Mouse (Mus musculus) intestine, embryonic 16.5 days (tissue): ENCODE data around the gene Fbxo36. TPM values are rescaled to one million over a fixed set of nuclear protein-coding genes. Genes with fewer than 3 reads are reported as not detected.

Source experiments
- ATAC-seq: fragments of 200-750 bp; cut with Nextera tagmentation; 2 replicates; pipeline ENCODE4 v1.8.0; 2017; ENCODE audit warnings: moderate TSS enrichment, moderate library complexity
- H3K27ac ChIP-seq: fragments of 300-500 bp; sonication (generic); 2 replicates; pipeline ENCODE4 v1.5.1; 2014; ENCODE audit warnings: mild to moderate bottlenecking, low read length
- H3K27me3 ChIP-seq: fragments of 300-500 bp; sonication (generic); replicated peaks from 2 replicates; pipeline ENCODE4 v1.6.1; 2014; ENCODE audit warnings: low read length, control low read depth, mixed read lengths; ENCODE audit not compliant: control insufficient read depth, insufficient read depth
- H3K36me3 ChIP-seq: fragments of 300-500 bp; sonication (generic); 2 replicates; pipeline ENCODE4 v1.6.1; 2014; ENCODE audit warnings: low read length, control low read depth; ENCODE audit not compliant: control insufficient read depth, insufficient read depth
- H3K4me1 ChIP-seq: fragments of 300-500 bp; sonication (generic); 2 replicates; pipeline ENCODE4 v1.6.1; 2014; ENCODE audit warnings: low read length, control low read depth, mixed read lengths; ENCODE audit not compliant: control insufficient read depth, insufficient read depth
- H3K4me2 ChIP-seq: fragments of 300-500 bp; sonication (generic); 2 replicates; pipeline ENCODE4 v1.6.1; 2014; ENCODE audit warnings: low read depth, low read length, control low read depth
- H3K4me3 ChIP-seq: fragments of 300-500 bp; sonication (generic); 2 replicates; pipeline ENCODE4 v1.5.1; 2014; ENCODE audit warnings: mild to moderate bottlenecking, low read length
- H3K9ac ChIP-seq: fragments of 300-500 bp; sonication (generic); 2 replicates; pipeline ENCODE4 v1.6.1; 2014; ENCODE audit warnings: low read depth, low read length
- H3K9me3 ChIP-seq: fragments of 300-500 bp; sonication (generic); 2 replicates; pipeline ENCODE4 v1.6.1; 2016; ENCODE audit warnings: low read length, control low read depth; ENCODE audit not compliant: control insufficient read depth
- WGBS: fragments of 180-500 bp; shearing (Covaris S2); extraction: QIAGEN DNeasy Blood & Tissue Kit; methylation state at CpG from one replicate; pipeline ENCODE4 v1.1.7; 2014; 5-methylcytosine and 5-hydroxymethylcytosine counted together
- polyA plus RNA-seq: library from polyadenylated mRNA; unstranded; fragments of >200 nt; fragmentation: Nextera tagmentation; extraction: Ambion mirVana; gene quantifications from 2 replicates; pipeline ENCODE4 v1.2.1, GENCODE M21; 2015

The Fbxo36 gene
- polyA plus RNA-seq, 1 experiment from 2014 or later: 17.1 TPM

DNA sequence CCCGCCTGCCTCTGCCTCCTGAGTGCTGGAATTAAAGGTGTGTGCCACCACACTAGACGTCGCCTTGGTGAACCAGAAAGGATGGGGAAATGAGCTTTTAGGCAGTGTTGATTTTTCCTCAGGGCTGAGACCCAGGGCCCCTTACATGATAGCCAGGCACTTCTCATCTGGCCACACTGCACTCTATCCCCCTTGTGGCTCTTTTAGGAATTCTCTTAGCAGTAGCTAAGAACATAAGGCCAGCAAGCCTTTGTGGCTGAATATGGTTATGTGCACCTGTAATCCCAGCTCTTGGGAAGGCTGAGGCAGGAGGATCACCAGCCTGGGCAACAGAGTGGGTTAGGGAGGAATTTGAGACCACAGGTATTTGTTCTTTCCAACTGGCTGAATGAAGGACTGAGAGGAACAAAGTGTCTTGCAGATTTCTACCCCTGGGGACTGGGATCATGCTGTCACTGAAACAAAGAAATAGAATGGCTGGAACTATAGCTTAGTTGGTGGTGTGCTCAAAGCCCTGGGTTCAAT lies 27.1 kb downstream of the Fbxo36 start:
- no peak for ATAC-seq
- no peaks in the 10 kb centered on the region for H3K27me3 ChIP-seq
- no peak overlapping the region for H3K4me2 ChIP-seq
- H3K9ac ChIP-seq: no peak overlapping the region
- peaks cover 3% of the 10 kb centered on the region for H3K4me1 ChIP-seq
- no peaks in the 10 kb centered on the region for H3K9me3 ChIP-seq
- 95% methylated on average over 3 of the region's 3 CpGs for WGBS
- no peak overlapping the region for H3K27ac ChIP-seq
- no peaks in the 10 kb centered on the region for H3K36me3 ChIP-seq
- no peak overlapping the region for H3K4me3 ChIP-seq

DNA sequence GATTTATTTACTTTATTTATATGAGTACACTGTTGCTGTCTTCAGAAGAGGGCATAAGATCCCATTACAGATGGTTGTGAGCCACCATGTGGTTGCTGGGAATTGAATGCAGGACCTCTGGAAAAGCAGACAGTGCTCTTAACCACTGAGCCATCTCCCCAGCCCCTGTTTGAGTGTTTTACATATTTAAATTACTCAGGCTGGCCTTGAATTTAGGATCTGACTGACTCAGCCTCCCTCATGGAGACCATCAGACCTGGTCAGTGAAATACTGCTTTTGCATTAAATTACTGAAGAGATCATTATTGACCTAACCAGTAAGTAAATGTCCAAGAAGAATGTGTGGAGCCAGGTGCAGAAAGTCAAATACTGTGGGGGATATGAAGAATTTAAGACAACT lies 28.7 kb downstream of the Fbxo36 start:
- no peaks in the 10 kb centered on the region for H3K9me3 ChIP-seq
- H3K27ac ChIP-seq: no peak overlapping the region
- H3K27me3 ChIP-seq: no peaks in the 10 kb centered on the region

DNA sequence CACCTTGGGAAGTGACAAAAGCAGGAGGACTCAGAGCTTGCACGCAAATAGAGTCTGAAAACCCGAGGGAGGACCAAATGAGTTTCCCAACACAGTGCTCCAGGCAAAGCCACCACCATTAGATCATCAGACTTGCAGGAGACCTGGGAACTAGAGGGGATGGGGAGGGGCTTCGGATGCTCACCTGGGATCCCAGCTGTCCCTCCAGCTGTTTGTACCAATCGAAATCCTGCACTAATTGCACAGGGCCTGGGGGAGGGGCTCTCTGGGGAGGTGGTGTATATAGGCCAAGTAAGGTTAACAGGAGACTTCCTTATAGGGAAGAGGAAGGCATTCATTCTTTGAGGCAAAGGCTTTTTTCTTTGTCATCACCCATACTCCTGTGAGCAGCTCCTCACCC lies 29.2 kb downstream of the Fbxo36 start:
- no peaks in the 10 kb centered on the region for H3K27me3 ChIP-seq
- ATAC-seq: no peak
- no peak overlapping the region for H3K9ac ChIP-seq
- no peaks in the 10 kb centered on the region for H3K9me3 ChIP-seq
- no peaks in the 10 kb centered on the region for H3K36me3 ChIP-seq
- 65% methylated on average over 4 of the region's 4 CpGs for WGBS
- H3K4me1 ChIP-seq: peaks cover 3% of the 10 kb centered on the region
- no peak overlapping the region for H3K4me3 ChIP-seq
- no peak overlapping the region for H3K4me2 ChIP-seq
- no peak overlapping the region for H3K27ac ChIP-seq

More for the DNA sequence above, 28.7 kb downstream of the Fbxo36 start:
- Histone ChIP-seq H3K4me1 (peaks cover 3% of the 10 kb centered on the region), H3K9ac (no peak overlapping the region), H3K36me3 (no peaks in the 10 kb centered on the region), H3K4me2 (no peak overlapping the region), H3K4me3 (no peak overlapping the region)
- no peak for ATAC-seq

DNA sequence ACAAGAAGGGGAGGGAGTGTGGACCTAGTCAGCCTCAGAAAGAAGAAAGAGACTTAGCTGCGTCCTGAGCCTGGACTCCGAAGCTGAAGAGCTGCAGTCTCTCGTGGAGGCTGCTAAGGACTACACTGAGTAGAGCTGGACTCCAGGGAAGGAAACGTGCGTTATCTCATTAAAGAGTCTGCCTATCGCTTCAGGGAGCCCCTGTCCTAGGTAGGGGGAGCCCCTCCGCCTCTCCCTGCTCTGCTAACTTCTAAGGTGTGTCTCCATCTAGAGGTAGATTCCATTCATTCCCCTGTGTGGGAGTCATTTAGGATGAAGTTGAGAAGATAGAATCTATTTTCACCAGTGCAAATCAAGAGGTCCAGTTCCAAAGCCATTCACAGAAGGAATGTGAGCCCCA lies 29.9 kb downstream of the Fbxo36 start:
- WGBS: 36% methylated on average over 7 of the region's 7 CpGs
- Histone ChIP-seq H3K4me2 (peak overlapping the region; percentile 18; the same call in 1 of the 2 replicates), H3K4me3 (no peak overlapping the region), H3K9me3 (no peaks in the 10 kb centered on the region), H3K9ac (no peak overlapping the region), H3K27ac (no peak overlapping the region), H3K27me3 (no peaks in the 10 kb centered on the region), H3K4me1 (no peaks in the 10 kb centered on the region; the same call in 1 of the 2 replicates), H3K36me3 (no peaks in the 10 kb centered on the region)
- peak; percentile 67 for ATAC-seq

DNA sequence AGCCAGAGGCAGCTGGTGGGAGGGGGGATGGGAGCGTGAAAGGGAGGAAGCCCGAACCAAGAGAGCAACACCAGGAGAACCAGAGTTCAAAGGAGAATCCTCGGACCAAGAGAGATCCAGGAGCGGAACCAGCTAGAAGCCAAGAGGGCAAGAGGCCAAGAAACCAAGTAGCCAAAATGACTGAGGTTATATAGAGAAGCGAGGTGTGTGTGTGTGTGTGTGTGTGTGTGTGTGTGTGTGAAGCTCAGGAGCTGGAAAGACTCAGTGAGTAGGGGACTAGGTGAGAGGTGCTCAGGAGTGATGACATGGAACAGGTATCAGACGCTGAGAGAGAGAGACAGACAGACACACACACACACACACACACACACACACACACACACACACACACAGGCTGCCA lies 31.5 kb downstream of the Fbxo36 start:
- no peak overlapping the region for H3K4me3 ChIP-seq
- 62% methylated on average over 6 of the region's 6 CpGs for WGBS
- H3K27me3 ChIP-seq: no peaks in the 10 kb centered on the region
- no peak overlapping the region for H3K4me2 ChIP-seq
- no peaks in the 10 kb centered on the region for H3K36me3 ChIP-seq
- no peaks in the 10 kb centered on the region; the same call in 1 of the 2 replicates for H3K4me1 ChIP-seq
- H3K9ac ChIP-seq: no peak overlapping the region
- H3K9me3 ChIP-seq: no peaks in the 10 kb centered on the region
- ATAC-seq: no peak
- H3K27ac ChIP-seq: no peak overlapping the region

DNA sequence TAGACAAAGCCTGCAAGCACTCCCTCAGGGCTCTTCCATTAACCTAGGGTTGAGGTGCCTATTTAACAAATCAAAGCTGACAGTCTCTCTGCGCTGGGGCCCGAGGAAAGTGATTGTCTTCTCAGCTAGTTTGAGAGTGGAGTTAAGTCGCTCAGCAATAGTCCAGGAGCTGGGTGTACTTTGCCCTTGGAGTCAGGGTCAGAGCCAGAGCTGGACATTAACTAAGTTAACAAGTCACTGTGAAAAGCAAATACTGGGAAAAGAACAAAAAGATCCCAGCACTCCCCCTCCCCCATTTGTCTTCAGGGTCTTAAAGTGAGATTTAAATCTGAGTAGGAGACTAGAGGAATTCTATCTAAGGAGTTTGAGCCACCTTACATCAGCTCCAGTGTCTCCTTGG lies 32.5 kb downstream of the Fbxo36 start:
- no peak overlapping the region for H3K4me3 ChIP-seq
- peak; percentile 49 for ATAC-seq
- no peaks in the 10 kb centered on the region; the same call in 1 of the 2 replicates for H3K4me1 ChIP-seq
- H3K36me3 ChIP-seq: no peaks in the 10 kb centered on the region
- no peaks in the 10 kb centered on the region for H3K27me3 ChIP-seq
- 14% methylated on average over 3 of the region's 3 CpGs for WGBS
- H3K4me2 ChIP-seq: no peak overlapping the region
- H3K27ac ChIP-seq: no peak overlapping the region
- H3K9ac ChIP-seq: no peak overlapping the region; the same call in 1 of the 2 replicates
- H3K9me3 ChIP-seq: no peaks in the 10 kb centered on the region

DNA sequence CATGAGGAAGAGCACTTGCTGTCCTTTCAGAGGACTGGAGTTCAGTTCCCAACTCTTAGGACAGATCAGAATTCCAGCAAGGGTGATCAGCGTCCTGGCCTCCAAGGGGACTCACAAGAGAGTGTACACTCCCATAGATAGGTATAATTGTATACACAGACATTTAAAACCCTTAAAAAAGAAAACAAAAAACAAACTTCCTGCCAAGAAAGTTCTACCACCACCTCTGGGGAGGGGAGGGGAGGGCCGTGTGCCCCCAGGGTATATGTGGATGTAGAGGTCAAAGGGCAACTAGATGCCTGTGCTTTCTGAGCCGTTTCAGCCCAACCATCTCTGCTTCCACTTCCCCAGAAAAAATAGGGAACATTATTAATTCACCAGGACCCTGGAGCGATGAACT lies 33.3 kb downstream of the Fbxo36 start:
- Histone ChIP-seq H3K27ac (no peak overlapping the region), H3K4me1 (no peaks in the 10 kb centered on the region; the same call in 1 of the 2 replicates), H3K9me3 (no peaks in the 10 kb centered on the region), H3K36me3 (no peaks in the 10 kb centered on the region), H3K4me3 (no peak overlapping the region), H3K4me2 (no peak overlapping the region), H3K9ac (no peak overlapping the region), H3K27me3 (no peaks in the 10 kb centered on the region)
- ATAC-seq: no peak
- 64% methylated on average over 4 of the region's 4 CpGs for WGBS

DNA sequence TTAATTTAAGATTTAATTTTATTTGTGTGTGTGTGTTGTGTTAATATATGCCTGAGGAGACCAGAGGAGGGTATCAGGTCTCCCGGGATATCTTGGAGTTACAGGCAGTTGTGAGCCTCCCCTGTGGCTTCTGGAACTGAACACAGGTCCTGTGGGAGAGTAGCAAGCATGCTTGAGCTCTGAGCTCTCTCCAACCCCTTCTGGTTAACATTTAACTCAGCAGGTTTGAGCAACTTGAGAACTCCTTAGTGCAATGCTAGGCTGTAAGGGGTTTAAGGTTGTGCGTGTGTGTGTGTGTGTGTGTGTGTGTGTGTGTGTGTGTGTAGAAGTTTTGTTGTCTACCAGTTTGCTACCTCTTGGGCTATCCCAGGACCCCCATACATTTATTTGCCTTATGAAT lies 37.9 kb downstream of the Fbxo36 start:
- peak; percentile 82 for ATAC-seq
- WGBS: 71% methylated on average over 2 of the region's 2 CpGs
- no peak overlapping the region for H3K9ac ChIP-seq

DNA sequence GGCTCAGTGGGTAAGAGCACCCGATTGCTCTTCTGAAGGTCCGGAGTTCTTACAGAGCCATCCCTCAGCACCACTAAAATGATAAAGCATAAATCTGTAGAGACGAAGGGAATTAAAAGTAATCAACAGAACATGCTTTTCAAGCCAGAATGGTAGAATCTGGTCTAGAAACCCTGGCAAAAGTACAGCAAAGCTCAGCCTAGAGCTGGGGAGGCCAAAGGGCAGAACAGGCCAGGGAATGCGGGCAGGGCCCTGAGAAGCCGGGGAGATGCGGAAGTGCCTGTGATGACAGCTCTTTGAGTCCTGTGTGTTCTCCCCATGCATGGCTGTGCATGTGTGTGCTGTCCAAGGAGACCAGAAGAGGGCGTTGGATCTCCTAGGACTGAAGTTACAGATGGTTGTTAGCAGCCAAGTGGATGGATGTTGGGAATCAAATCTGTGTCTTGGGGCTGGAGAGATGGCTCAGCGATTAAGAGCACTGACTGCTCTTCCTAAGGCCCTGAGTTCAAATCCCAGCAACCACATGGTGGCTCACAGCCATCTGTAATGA lies 40.0 kb downstream of the Fbxo36 start:
- no peaks in the 10 kb centered on the region for H3K9me3 ChIP-seq
- H3K9ac ChIP-seq: no peak overlapping the region
- 91% methylated on average over 8 of the region's 8 CpGs for WGBS
- no peak overlapping the region for H3K4me3 ChIP-seq
- no peaks in the 10 kb centered on the region for H3K36me3 ChIP-seq
- no peaks in the 10 kb centered on the region for H3K4me1 ChIP-seq
- H3K27ac ChIP-seq: no peak overlapping the region
- no peak for ATAC-seq
- H3K4me2 ChIP-seq: no peak overlapping the region
- no peaks in the 10 kb centered on the region for H3K27me3 ChIP-seq

More for the DNA sequence above, 37.9 kb downstream of the Fbxo36 start:
- Histone ChIP-seq H3K4me2 (no peak overlapping the region), H3K9me3 (no peaks in the 10 kb centered on the region), H3K36me3 (no peaks in the 10 kb centered on the region), H3K27me3 (no peaks in the 10 kb centered on the region), H3K27ac (no peak overlapping the region), H3K4me3 (no peak overlapping the region), H3K4me1 (no peaks in the 10 kb centered on the region)
